Mouse (Mus musculus): ENCODE data around the gene Ckap5. TPM values are rescaled to one million over a fixed set of nuclear protein-coding genes. Genes with fewer than 3 reads are reported as not detected.

Gene Ckap5
- total RNA-seq, 2 experiments from 2014 or later, result 91.2 to 102 TPM

GRCm38 (mm10) chr2:91655827-91656226 lies 129.3 kb downstream of the Ckap5 start:
- DNase-seq, result no peak

- no peak for DNase-seq
Measured at GRCm38 (mm10) chr2:91656774-91657173, 130.2 kb downstream of the Ckap5 start.

- no peak for DNase-seq
Measured at GRCm38 (mm10) chr2:91659657-91660056, 133.1 kb downstream of the Ckap5 start.

GRCm38 (mm10) chr2:91660981-91661380 lies 134.4 kb downstream of the Ckap5 start:
- no peak for DNase-seq

- no peak for DNase-seq
Measured at GRCm38 (mm10) chr2:91664780-91665179, 138.2 kb downstream of the Ckap5 start.

- no peak for DNase-seq
Measured at GRCm38 (mm10) chr2:91666386-91666910, 139.9 kb downstream of the Ckap5 start.

GRCm38 (mm10) chr2:91667747-91668146 lies 141.2 kb downstream of the Ckap5 start:
- DNase-seq, result no peak

- no peak for DNase-seq
Measured at GRCm38 (mm10) chr2:91669326-91669725, 142.8 kb downstream of the Ckap5 start.

GRCm38 (mm10) chr2:91670038-91670437 lies 143.5 kb downstream of the Ckap5 start:
- DNase-seq, result no peak

Other genes with a start within 250 kb of the Ckap5 start
- gene 1110051M20Rik, start 82.1 kb upstream of the Ckap5 start, total RNA-seq (2021), result 10 to 100 TPM; 13.5 to 13.7 TPM
- gene Lrp4, start 69.3 kb upstream of the Ckap5 start, total RNA-seq (2021), result 10 to 100 TPM; 12.9 to 13.2 TPM
- gene F2, start 109.7 kb downstream of the Ckap5 start, total RNA-seq (2021), result under 1 TPM; 0.14 to 0.31 TPM
- gene Zfp408, start 123.0 kb downstream of the Ckap5 start, total RNA-seq (2021), result 10 to 100 TPM; 12.7 to 13.9 TPM
- gene Arhgap1, start 123.1 kb downstream of the Ckap5 start, total RNA-seq (2021), result 10 to 100 TPM; 83.1 to 84.8 TPM
- gene Atg13, start 183.8 kb downstream of the Ckap5 start, total RNA-seq (2021), result 10 to 100 TPM; 28.4 to 31.1 TPM
- 1 to 10 TPM; 4.3 to 4.5 TPM for gene Harbi1, start 184.1 kb downstream of the Ckap5 start, total RNA-seq (2021)
- gene Ambra1, start 203.4 kb downstream of the Ckap5 start, total RNA-seq (2021), result 10 to 100 TPM; 21.3 to 22.1 TPM